Mouse (Mus musculus): ENCODE measurements around the gene Ephb4. TPM values are rescaled to one million over a fixed set of nuclear protein-coding genes. Genes with fewer than 3 reads are reported as not detected.

Ephb4 gene
- polyA plus RNA-seq, 1 experiment from 2014 or later, result 5.7 TPM

GRCm38 (mm10) chr5:137410066-137410465, 60.2 kb downstream of the Ephb4 start:
- no peak for DNase-seq
- 77% methylated on average over 3 of the region's 3 CpGs for WGBS (ENCODE audit: insufficient replicate concordance)
- H3K4me1 ChIP-seq (ENCODE audit: insufficient read depth), result peaks cover 7% of the 10 kb centered on the region
- ATAC-seq, result no peak
- H3K4me2 ChIP-seq (ENCODE audit: low read depth, low read length), result no peak overlapping the region
- H3K9ac ChIP-seq (replicated peaks), result no peak overlapping the region
- no peaks in the 10 kb centered on the region for H3K27me3 ChIP-seq (ENCODE audit: insufficient read depth, low read length)
- no peak overlapping the region for H3K27ac ChIP-seq (ENCODE audit: low read depth)
- TF ChIP-seq CTCF (IDR thresholded peaks at IDR 0.05; ENCODE audit: low read depth) (no peak), EP300 (IDR thresholded peaks at IDR 0.05; ENCODE audit: low read depth) (no peak)
- no peaks in the 10 kb centered on the region for H3K36me3 ChIP-seq (replicated peaks; ENCODE audit: insufficient read depth, low read length)
- no peak overlapping the region for H3K4me3 ChIP-seq (ENCODE audit: low read depth, low read length)
- no peaks in the 10 kb centered on the region for H3K9me3 ChIP-seq (ENCODE audit: low read length)

GRCm38 (mm10) chr5:137410549-137410948, 60.6 kb downstream of the Ephb4 start:
- no peak for DNase-seq
- no peak overlapping the region for H3K9ac ChIP-seq (replicated peaks)
- H3K9me3 ChIP-seq (ENCODE audit: low read length), result no peaks in the 10 kb centered on the region
- H3K36me3 ChIP-seq (replicated peaks; ENCODE audit: insufficient read depth, low read length), result no peaks in the 10 kb centered on the region
- ATAC-seq, result no peak
- H3K27me3 ChIP-seq (ENCODE audit: insufficient read depth, low read length), result no peaks in the 10 kb centered on the region
- H3K4me2 ChIP-seq (ENCODE audit: low read depth, low read length), result no peak overlapping the region
- peaks cover 8% of the 10 kb centered on the region for H3K4me1 ChIP-seq (ENCODE audit: insufficient read depth)
- H3K27ac ChIP-seq (ENCODE audit: low read depth), result no peak overlapping the region
- no peak overlapping the region for H3K4me3 ChIP-seq (ENCODE audit: low read depth, low read length)
- no peak for TF ChIP-seq CTCF (IDR thresholded peaks at IDR 0.05; ENCODE audit: low read depth)
- TF ChIP-seq EP300 (IDR thresholded peaks at IDR 0.05; ENCODE audit: low read depth), result no peak
- WGBS (ENCODE audit: insufficient replicate concordance), result 86% methylated on average over 3 of the region's 3 CpGs

- Histone ChIP-seq H3K27me3 (ENCODE audit: insufficient read depth, low read length) (no peaks in the 10 kb centered on the region), H3K4me1 (ENCODE audit: insufficient read depth) (peaks cover 9% of the 10 kb centered on the region), H3K27ac (ENCODE audit: low read depth) (no peak overlapping the region), H3K4me3 (ENCODE audit: low read depth, low read length) (no peak overlapping the region), H3K9me3 (ENCODE audit: low read length) (no peaks in the 10 kb centered on the region), H3K4me2 (ENCODE audit: low read depth, low read length) (no peak overlapping the region), H3K36me3 (replicated peaks; ENCODE audit: insufficient read depth, low read length) (no peaks in the 10 kb centered on the region), H3K9ac (replicated peaks) (no peak overlapping the region)
- no peak for ATAC-seq
- TF ChIP-seq CTCF (IDR thresholded peaks at IDR 0.05; ENCODE audit: low read depth) (no peak), EP300 (IDR thresholded peaks at IDR 0.05; ENCODE audit: low read depth) (no peak)
- no peak for DNase-seq
- 65% methylated on average over 8 of the region's 8 CpGs for WGBS (ENCODE audit: insufficient replicate concordance)
Observed at GRCm38 (mm10) chr5:137411235-137411634, 61.3 kb downstream of the Ephb4 start.

GRCm38 (mm10) chr5:137414253-137414652, 64.3 kb downstream of the Ephb4 start:
- Histone ChIP-seq H3K4me3 (ENCODE audit: low read depth, low read length) (no peak overlapping the region), H3K9me3 (ENCODE audit: low read length) (no peaks in the 10 kb centered on the region), H3K4me1 (ENCODE audit: insufficient read depth) (peaks cover 11% of the 10 kb centered on the region), H3K9ac (replicated peaks) (no peak overlapping the region), H3K27ac (ENCODE audit: low read depth) (peak overlapping the region; percentile 36), H3K27me3 (ENCODE audit: insufficient read depth, low read length) (no peaks in the 10 kb centered on the region), H3K4me2 (ENCODE audit: low read depth, low read length) (no peak overlapping the region), H3K36me3 (replicated peaks; ENCODE audit: insufficient read depth, low read length) (no peaks in the 10 kb centered on the region)
- TF ChIP-seq EP300 (IDR thresholded peaks at IDR 0.05; ENCODE audit: low read depth), result 0 out of 2 replicates have a peak, but pooled peaks have one; percentile 41
- TF ChIP-seq CTCF (IDR thresholded peaks at IDR 0.05; ENCODE audit: low read depth), result no peak
- DNase-seq (no peak), ATAC-seq (peak; percentile 85)
- 22% methylated on average over 5 of the region's 5 CpGs for WGBS (ENCODE audit: insufficient replicate concordance)

- 43% methylated on average over 9 of the region's 9 CpGs for WGBS (ENCODE audit: insufficient replicate concordance)
- TF ChIP-seq CTCF (IDR thresholded peaks at IDR 0.05; ENCODE audit: low read depth) (no peak), EP300 (IDR thresholded peaks at IDR 0.05; ENCODE audit: low read depth) (no peak)
- Histone ChIP-seq H3K27me3 (ENCODE audit: insufficient read depth, low read length) (no peaks in the 10 kb centered on the region), H3K4me2 (ENCODE audit: low read depth, low read length) (no peak overlapping the region), H3K4me3 (ENCODE audit: low read depth, low read length) (no peak overlapping the region), H3K9me3 (ENCODE audit: low read length) (no peaks in the 10 kb centered on the region), H3K9ac (replicated peaks) (no peak overlapping the region), H3K27ac (ENCODE audit: low read depth) (no peak overlapping the region), H3K4me1 (ENCODE audit: insufficient read depth) (peaks cover 8% of the 10 kb centered on the region), H3K36me3 (replicated peaks; ENCODE audit: insufficient read depth, low read length) (no peaks in the 10 kb centered on the region)
- ATAC-seq (no peak), DNase-seq (no peak)
Observed at GRCm38 (mm10) chr5:137419105-137419504, 69.2 kb downstream of the Ephb4 start.

- H3K27me3 ChIP-seq (ENCODE audit: insufficient read depth, low read length), result no peaks in the 10 kb centered on the region
- H3K36me3 ChIP-seq (replicated peaks; ENCODE audit: insufficient read depth, low read length), result no peaks in the 10 kb centered on the region
- ATAC-seq (no peak), DNase-seq (no peak)
- no peak overlapping the region for H3K27ac ChIP-seq (ENCODE audit: low read depth)
- H3K4me2 ChIP-seq (ENCODE audit: low read depth, low read length), result no peak overlapping the region
- TF ChIP-seq CTCF (IDR thresholded peaks at IDR 0.05; ENCODE audit: low read depth), result no peak
- no peak for TF ChIP-seq EP300 (IDR thresholded peaks at IDR 0.05; ENCODE audit: low read depth)
- WGBS (ENCODE audit: insufficient replicate concordance), result 65% methylated on average over 4 of the region's 4 CpGs
- H3K4me3 ChIP-seq (ENCODE audit: low read depth, low read length), result no peak overlapping the region
- H3K9ac ChIP-seq (replicated peaks), result no peak overlapping the region
- H3K9me3 ChIP-seq (ENCODE audit: low read length), result no peaks in the 10 kb centered on the region
- H3K4me1 ChIP-seq (ENCODE audit: insufficient read depth), result peaks cover 6% of the 10 kb centered on the region
Observed at GRCm38 (mm10) chr5:137419841-137420240, 69.9 kb downstream of the Ephb4 start.

GRCm38 (mm10) chr5:137425648-137426047, 75.7 kb downstream of the Ephb4 start:
- Histone ChIP-seq H3K36me3 (replicated peaks; ENCODE audit: insufficient read depth, low read length) (no peaks in the 10 kb centered on the region), H3K4me2 (ENCODE audit: low read depth, low read length) (no peak overlapping the region), H3K27ac (ENCODE audit: low read depth) (no peak overlapping the region), H3K4me1 (ENCODE audit: insufficient read depth) (no peaks in the 10 kb centered on the region), H3K4me3 (ENCODE audit: low read depth, low read length) (no peak overlapping the region), H3K27me3 (ENCODE audit: insufficient read depth, low read length) (0 out of 2 replicates have a peak, but pooled peaks cover 4% of the 10 kb centered on the region), H3K9me3 (ENCODE audit: low read length) (no peaks in the 10 kb centered on the region), H3K9ac (replicated peaks) (no peak overlapping the region)
- no peak for DNase-seq
- no peak for ATAC-seq
- TF ChIP-seq CTCF (IDR thresholded peaks at IDR 0.05; ENCODE audit: low read depth) (no peak), EP300 (IDR thresholded peaks at IDR 0.05; ENCODE audit: low read depth) (no peak)
- 56% methylated on average over 6 of the region's 6 CpGs for WGBS (ENCODE audit: insufficient replicate concordance)

Other genes starting within 250 kb of the Ephb4 start
- gene Trim56, start 233.9 kb upstream of the Ephb4 start, polyA plus RNA-seq (2015; fragmentation: Nextera tagmentation; extraction: Ambion mirVana), result 6.4 and 7.4 TPM in 2 replicates
- gene Muc3, start 200.8 kb upstream of the Ephb4 start, polyA plus RNA-seq (2015; fragmentation: Nextera tagmentation; extraction: Ambion mirVana), result not detected in 2 replicates
- 0.07 and 0.09 TPM in 2 replicates for gene Muc3a, start 137.7 kb upstream of the Ephb4 start, polyA plus RNA-seq (2015; fragmentation: Nextera tagmentation; extraction: Ambion mirVana)
- 10.3 and 11.1 TPM in 2 replicates for gene Ache, start 62.6 kb upstream of the Ephb4 start, polyA plus RNA-seq (2015; fragmentation: Nextera tagmentation; extraction: Ambion mirVana)
- gene Ufsp1, start 55.5 kb upstream of the Ephb4 start, polyA plus RNA-seq (2015; fragmentation: Nextera tagmentation; extraction: Ambion mirVana), result 9.1 and 9.5 TPM in 2 replicates
- gene Srrt, start 42.4 kb upstream of the Ephb4 start, polyA plus RNA-seq (2015; fragmentation: Nextera tagmentation; extraction: Ambion mirVana), result 24.1 and 28.2 TPM in 2 replicates
- gene Trip6, start 35.7 kb upstream of the Ephb4 start, polyA plus RNA-seq (2015; fragmentation: Nextera tagmentation; extraction: Ambion mirVana), result 7.5 and 9.2 TPM in 2 replicates
- 2.9 and 3.2 TPM in 2 replicates for gene Slc12a9, start 16.5 kb upstream of the Ephb4 start, polyA plus RNA-seq (2015; fragmentation: Nextera tagmentation; extraction: Ambion mirVana)
- 0.01 and 0.06 TPM in 2 replicates for gene Zan, start 127.0 kb downstream of the Ephb4 start, polyA plus RNA-seq (2015; fragmentation: Nextera tagmentation; extraction: Ambion mirVana)
- 27.5 and 27.7 TPM in 2 replicates for gene Pop7, start 152.4 kb downstream of the Ephb4 start, polyA plus RNA-seq (2015; fragmentation: Nextera tagmentation; extraction: Ambion mirVana)
- 2.8 and 4.0 TPM in 2 replicates for gene Gigyf1, start 168.4 kb downstream of the Ephb4 start, polyA plus RNA-seq (2015; fragmentation: Nextera tagmentation; extraction: Ambion mirVana)
- 0.13 and 0.26 TPM in 2 replicates for gene Epo, start 183.1 kb downstream of the Ephb4 start, polyA plus RNA-seq (2015; fragmentation: Nextera tagmentation; extraction: Ambion mirVana)
- 165 and 177 TPM in 2 replicates for gene Gnb2, start 183.4 kb downstream of the Ephb4 start, polyA plus RNA-seq (2015; fragmentation: Nextera tagmentation; extraction: Ambion mirVana)
- not detected in 2 replicates for gene Actl6b, start 203.4 kb downstream of the Ephb4 start, polyA plus RNA-seq (2015; fragmentation: Nextera tagmentation; extraction: Ambion mirVana)
- 148 and 157 TPM in 2 replicates for gene Tfr2, start 219.7 kb downstream of the Ephb4 start, polyA plus RNA-seq (2015; fragmentation: Nextera tagmentation; extraction: Ambion mirVana)

All from liver, postnatal 0 days (tissue).